Mouse (Mus musculus) adrenal gland, postnatal 10 days (tissue): ENCODE results near the gene Snx25. TPM values are rescaled to one million over a fixed set of nuclear protein-coding genes. Genes with fewer than 3 reads are reported as not detected.
A peak's percentile ranks its signal among the peaks of the same experiment; 100 is the strongest.
"Not testable (repeated sequence)": the region's sequence is repeated elsewhere in the genome, so short reads cannot be mapped to it uniquely, and the experiment has no call there.

Source experiments
- DNase-seq: peaks from one replicate; pipeline ENCODE4 v3.0.0; 2021; ENCODE audit warnings: mixed read lengths
- total RNA-seq, 2 experiments: library from RNA; stranded (reverse); gene quantifications; 2 replicates each; pipeline ENCODE4 v1.2.3; 2021

The Snx25 gene
- total RNA-seq, 2 experiments from 2014 or later = 17.0 to 18.7 TPM

- DNase-seq = no peak
Observed at GRCm38 (mm10) chr8:46137843-46138596, 13.9 kb downstream of the Snx25 start.

- no peak for DNase-seq
Observed at GRCm38 (mm10) chr8:46137336-46137735, 14.6 kb downstream of the Snx25 start.

DNA sequence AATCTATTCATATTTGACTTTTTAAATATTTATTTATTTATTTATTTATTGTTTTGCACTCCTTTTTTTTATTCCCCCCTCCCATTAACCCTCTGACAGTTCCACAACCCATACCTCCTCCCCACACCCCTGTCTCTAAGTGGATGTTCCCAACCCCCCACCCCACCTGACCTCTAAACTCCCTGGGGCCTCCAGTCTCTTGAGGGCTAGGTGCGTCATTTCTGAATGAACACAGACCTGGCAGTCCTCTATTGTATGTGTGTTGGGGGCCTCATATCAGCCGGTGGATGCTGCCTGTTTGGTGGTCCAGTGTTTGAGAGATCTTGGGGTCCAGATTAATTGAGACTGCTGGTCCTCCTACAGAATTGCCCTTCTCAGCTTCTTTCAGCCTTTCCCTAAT lies 16.4 kb downstream of the Snx25 start:
- DNase-seq = not testable (repeated sequence)

- DNase-seq = no peak
Observed at GRCm38 (mm10) chr8:46130426-46130825, 21.5 kb downstream of the Snx25 start.

GRCm38 (mm10) chr8:46122498-46122897 lies 29.5 kb downstream of the Snx25 start:
- DNase-seq = no peak

DNA sequence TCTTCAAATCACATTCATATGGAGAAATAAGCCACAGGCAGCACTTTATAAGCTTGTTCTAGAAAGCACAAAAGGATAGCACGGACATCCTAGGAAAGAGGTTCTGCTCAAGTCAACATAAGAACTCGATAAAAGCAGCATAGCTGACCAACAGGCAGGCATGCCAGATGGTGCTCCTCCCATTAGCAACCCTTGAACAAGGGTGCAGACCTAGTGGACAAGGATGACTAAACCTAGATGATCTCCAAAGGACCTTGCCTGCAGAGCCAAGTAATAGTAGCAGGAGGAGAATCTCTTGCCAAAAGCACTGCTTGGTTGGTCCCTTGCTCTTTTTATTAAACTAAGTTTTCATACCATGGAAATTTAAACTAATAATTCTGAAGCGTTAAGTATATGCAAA lies 32.8 kb downstream of the Snx25 start:
- DNase-seq = no peak

GRCm38 (mm10) chr8:46117172-46117571 lies 34.8 kb downstream of the Snx25 start:
- DNase-seq = no peak

DNA sequence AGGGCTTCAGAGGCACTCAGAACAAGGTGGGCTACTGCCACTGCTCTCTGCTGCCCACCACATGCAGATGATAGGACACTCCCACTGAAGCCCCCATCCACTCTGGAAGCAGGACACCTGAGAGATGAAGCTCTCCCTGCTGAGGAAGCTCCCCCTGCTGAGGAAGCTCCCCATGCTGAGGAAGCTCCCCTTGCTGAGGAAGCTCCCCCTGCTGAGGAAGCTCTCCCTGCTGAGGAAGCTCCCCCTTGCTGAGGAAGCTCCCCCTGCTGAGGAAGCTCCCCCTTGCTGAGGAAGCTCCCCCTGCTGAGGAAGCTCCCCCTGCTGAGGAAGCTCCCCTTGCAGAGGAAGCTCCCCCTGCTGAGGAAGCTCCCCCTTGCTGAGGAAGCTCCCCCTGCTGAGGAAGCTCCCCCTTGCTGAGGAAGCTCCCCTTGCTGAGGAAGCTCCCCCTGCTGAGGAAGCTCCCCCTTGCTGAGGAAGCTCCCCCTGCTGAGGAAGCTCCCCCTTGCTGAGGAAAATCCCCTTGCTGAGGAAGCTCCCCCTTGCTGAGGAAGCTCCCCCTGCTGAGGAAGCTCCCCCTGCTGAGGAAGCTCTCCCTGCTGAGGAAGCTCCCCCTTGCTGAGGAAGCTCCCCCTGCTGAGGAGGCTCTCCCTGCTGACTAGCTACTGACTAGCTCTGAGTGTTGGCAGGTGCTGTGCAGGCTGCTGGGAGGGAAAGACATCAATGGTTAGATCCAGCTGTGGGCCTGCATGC lies 38.4 kb downstream of the Snx25 start:
- not testable (repeated sequence) for DNase-seq

GRCm38 (mm10) chr8:46107690-46108089 lies 44.3 kb downstream of the Snx25 start:
- no peak for DNase-seq

DNA sequence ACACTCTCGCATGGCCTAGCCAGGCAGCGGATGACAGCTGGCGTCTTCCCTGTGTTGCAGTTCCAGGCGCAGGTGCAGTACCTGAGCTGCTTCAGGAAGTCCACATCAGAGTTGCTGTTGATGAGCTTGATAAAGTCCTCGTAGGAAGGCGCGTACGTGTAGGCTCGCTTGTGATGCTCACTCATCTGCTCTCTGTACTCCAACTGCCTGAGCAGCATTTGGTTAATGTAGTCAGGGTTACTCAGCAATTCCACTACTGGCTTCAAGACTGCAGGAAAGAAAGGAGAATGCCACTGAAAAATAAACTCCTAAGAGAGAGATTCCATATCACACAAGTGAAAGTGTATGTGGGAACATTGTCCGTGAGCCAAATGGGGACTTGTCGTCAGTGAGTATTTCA lies 48.5 kb downstream of the Snx25 start:
- no peak for DNase-seq

GRCm38 (mm10) chr8:46092667-46093360 lies 59.1 kb downstream of the Snx25 start:
- peak; percentile 8 for DNase-seq

DNA sequence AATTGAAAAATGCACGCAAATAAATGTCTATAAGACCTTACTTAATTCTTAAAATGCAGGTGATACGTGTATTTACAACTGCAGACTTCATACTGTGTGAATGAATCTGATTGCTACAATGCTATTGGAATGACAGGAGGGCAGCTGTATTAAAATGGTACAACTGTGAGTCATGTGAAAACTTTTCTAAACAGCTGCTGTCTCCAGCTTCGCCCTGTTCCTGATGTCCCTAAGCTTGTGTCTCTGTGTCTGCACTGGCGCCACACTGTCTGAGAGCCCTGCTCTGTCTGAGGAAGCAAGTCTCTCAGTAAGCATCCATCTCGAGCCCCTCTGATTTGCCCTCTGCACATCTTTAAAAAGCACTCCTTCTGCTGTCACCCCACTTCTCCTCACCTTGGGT lies 68.8 kb downstream of the Snx25 start:
- no peak for DNase-seq

GRCm38 (mm10) chr8:46081030-46081429 lies 70.9 kb downstream of the Snx25 start:
- no peak for DNase-seq

DNA sequence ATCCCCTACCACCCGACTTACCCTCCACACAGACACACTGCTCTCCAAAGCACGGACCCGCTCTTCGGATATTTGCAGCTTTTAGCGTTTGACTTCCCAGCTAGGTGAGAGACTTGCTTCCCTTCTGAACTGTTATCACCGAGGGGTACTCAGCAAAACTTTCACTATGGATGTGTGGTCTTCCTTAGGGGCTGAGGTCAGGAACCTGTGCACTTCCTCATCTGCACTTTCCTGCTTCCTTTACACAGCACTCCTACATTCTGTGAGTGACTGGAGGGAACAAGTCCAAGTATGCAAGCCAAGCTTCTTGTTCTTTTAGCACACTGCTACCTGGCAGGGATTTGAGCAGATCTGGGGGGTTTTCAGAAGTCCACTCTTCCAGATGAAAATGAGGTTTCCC lies 73.1 kb downstream of the Snx25 start:
- no peak for DNase-seq

- peak; percentile 6 for DNase-seq
Observed at GRCm38 (mm10) chr8:46075223-46075622, 76.7 kb downstream of the Snx25 start.

DNA sequence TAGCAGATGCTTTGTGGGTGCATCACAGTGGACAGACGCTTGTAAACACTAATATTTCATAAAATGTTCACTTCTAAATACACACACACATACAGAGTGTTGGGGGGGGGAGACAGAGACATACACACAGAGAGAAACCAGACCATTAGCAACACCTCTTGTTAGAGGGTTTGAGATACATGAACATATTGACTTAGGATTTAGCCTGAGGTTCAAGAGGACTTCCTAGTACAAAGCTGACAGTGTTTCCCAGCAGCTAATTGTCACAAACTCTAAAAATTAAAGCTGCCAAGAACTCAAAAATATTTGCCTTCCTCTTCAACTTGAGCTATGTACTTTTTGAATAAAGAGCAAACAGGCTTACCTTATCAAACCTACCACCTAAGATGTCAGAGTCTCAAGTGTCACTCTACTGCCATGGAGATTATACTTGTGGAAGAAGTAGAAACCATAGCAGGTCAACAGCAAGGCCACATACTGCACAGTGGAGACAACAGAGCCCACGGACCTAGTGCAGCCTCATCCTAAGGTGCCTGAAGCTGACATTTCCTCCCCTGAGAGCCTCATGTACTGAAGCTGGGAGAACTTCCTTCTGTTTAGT lies 78.3 kb downstream of the Snx25 start:
- no peak for DNase-seq

GRCm38 (mm10) chr8:46072798-46073197 lies 79.2 kb downstream of the Snx25 start:
- no peak for DNase-seq

DNA sequence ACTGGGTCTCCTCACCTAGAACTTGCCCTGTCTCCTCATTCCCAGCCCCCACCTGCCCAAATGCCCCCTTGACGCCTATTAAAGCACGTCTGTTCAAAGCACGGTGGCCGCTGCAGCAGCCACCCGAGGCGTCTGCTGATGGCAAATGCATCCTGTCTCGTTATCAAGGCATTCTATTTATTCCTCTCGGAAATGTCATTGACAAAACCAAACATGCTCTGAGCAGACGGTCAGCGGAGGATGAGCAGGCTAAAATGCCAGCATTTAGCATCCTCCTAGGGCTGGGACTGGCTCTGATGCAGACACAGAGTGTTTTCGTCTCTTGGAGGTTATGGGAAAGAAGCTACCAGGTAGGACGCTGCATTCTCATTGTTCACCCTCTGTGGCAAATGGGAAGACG lies 111.7 kb downstream of the Snx25 start:
- DNase-seq = no peak

DNA sequence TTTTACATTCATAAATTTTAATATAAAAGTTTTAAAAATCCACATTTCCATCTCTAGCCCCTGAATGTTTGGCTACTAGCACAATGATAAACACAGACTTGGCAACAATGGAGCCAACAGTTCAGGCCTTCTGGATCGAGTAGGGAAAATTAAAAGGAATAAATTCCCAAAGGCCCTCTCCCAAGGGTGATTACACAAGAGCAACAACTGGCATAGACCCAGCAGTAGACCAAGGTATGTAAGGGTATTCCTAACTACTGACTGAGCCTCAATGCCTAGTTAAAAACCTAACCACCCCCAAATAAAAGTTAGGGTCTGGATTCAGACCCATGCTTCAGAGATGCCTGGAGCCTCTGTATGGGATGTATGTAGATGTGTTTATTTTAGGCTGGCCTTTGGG lies 112.3 kb downstream of the Snx25 start:
- DNase-seq = peak; percentile 55

- no peak for DNase-seq
Observed at GRCm38 (mm10) chr8:46036217-46036616, 115.7 kb downstream of the Snx25 start.

DNA sequence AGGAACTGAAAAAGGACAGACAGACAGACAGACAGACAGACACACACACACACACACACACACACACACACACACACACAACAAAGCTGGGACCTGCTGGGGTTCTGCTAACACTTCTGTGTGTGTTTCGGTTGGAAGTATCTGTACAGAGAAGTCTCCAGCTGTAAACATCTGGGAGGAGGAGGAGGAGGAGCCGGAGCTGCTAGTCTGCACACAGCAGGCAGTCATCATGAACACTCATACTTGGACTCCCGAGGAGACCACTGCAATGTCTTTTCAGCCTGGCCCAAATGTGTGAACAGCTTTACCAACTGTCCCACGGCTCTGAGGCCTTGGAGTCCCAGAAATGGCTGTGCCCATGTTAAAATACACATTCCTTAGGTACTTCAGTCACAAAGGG lies 127.6 kb downstream of the Snx25 start:
- DNase-seq = no peak

DNA sequence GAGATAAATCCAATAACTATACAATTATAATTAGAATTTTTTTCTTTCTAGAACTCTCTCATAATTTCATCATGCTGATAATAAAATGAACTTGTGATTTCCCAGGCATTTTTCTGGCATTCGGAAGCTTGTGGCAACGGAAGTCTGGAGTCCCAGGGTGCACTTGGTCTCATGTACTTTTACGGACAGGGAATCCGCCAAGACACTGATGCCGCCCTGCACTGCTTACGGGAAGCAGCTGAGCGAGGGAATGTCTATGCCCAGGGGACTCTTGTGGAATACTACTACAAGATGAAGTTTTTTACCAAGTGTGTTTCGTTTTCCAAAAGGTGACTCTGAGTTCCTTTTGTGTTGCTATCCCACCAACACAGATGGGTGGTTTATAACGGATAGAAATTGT lies 129.2 kb downstream of the Snx25 start:
- DNase-seq = no peak

GRCm38 (mm10) chr8:46022203-46022602 lies 129.8 kb downstream of the Snx25 start:
- DNase-seq = no peak
